In the genomic region with DNA sequence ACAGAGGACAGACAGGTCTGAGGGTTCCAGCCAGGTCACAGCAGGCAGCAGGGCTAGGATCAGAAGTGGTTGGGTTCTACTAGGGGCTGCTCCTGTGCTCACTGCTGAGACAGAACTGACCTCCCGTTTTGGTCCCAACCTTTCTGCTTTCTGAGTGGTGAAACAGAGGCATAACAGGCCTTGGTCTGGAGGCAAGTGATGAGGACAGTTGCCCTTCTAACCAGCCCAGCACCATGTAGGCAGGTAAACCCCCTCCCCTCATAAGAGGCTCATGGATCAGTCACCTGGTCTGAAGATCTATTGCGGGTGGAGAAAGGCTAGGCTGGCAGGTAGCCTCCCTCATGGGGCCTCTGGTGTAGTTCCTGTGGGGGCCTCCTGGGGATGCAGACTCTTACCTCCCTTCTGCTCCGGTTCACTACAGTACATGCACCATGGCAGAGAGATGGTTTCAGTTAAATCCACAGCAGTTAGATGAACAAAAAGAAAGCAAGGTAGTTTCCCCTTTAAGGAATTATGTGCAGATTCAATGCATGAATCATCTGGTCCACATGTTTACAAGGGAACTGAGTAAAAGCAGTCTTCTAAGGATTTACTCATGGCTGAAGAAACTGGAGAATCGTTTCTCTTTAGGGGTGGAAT, we compare ENCODE assay signal across 8 mouse cellular contexts.
DNase-seq lines count a peak whose midpoint lies in the region; ATAC-seq lines count a peak whose summit lies in the region.

No protein-coding gene starts in this region.

- peak; percentile 12 for ATAC-seq in granulocyte monocyte progenitor cell, adult 5-6 weeks (replicated peaks; ENCODE audit: poor library complexity, severe bottlenecking)
- ATAC-seq in megakaryocyte progenitor cell, adult 5-6 weeks (replicated peaks; ENCODE audit: poor library complexity) = peak; percentile 4; the same call in 1 of the 2 replicates

- peak; percentile 33 for DNase-seq in embryo, embryonic 11 days
- no peak for DNase-seq in embryo, embryonic 10 days (ENCODE audit: low spot score)
- peak; percentile 41 to 43 for DNase-seq in B cell, adult 2 months
- no peak for DNase-seq in thymus, postnatal 10 days (ENCODE audit: low spot score in 2 of 2)
- no peak for DNase-seq in adrenal gland, postnatal 25 days
- no peak for DNase-seq in spleen, postnatal 14 days (ENCODE audit: low spot score in 2 of 2)

Comparison
In these comparisons a context has a peak if more than half of its experiments do, and no peak if none do; other contexts are left out.
1. DNase-seq: peak in embryo, embryonic 11 days (single experiment) and B cell, adult 2 months (2 of 2); none in embryo, embryonic 10 days (single experiment), thymus, postnatal 10 days (0 of 2), adrenal gland, postnatal 25 days (single experiment) and spleen, postnatal 14 days (0 of 2).